Mouse (Mus musculus) kidney, postnatal 4 days (tissue): Measurements from ENCODE around the gene L3mbtl2.
A peak's percentile ranks its signal among the peaks of the same experiment; 100 is the strongest.

Experiments
- DNase-seq, 2 experiments: peaks; one replicate each; pipeline ENCODE4 v3.0.0; 2021; ENCODE audit warnings: mixed read lengths in 2 of 2

Gene L3mbtl2

DNA sequence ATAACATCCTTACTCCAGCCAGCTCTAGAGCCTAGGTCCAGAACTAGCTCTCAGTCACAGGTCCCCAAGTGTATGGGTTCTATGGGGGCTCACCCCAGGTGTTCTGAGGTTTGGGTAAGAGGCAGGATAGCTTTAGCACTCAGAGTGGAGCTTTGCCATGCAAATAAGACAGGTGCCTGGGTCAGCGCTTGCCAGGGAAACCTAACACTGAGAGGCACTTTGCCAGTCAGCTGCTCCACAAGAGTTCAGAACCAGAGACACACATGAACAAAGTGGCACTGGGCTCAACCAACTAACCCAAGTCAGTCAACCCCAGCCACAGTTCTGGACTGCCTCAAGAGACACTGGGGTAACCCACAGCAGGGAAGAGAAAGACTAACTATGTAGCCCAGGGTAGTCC lies 46.0 kb downstream of the L3mbtl2 start:
- DNase-seq = no peak

DNA sequence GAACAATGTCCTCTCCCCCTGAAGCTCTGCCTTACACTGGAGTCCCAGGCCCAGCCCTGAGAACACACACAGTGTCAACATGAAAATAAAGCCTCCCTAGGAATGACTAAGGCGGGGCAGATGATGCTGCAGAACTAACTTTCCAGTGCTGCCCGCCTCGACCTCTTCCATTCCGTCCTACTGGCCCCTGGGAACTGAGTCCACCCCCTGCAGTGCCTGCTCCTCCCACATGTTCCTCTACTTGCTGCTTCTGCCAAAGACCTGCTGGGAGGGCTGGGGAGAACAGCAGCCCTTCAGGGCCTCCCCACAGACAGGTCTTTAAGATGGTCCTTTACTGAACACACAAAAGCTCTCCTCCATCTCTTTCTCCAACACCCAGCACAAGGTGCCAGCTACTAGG lies 47.1 kb downstream of the L3mbtl2 start:
- DNase-seq = no peak

DNA sequence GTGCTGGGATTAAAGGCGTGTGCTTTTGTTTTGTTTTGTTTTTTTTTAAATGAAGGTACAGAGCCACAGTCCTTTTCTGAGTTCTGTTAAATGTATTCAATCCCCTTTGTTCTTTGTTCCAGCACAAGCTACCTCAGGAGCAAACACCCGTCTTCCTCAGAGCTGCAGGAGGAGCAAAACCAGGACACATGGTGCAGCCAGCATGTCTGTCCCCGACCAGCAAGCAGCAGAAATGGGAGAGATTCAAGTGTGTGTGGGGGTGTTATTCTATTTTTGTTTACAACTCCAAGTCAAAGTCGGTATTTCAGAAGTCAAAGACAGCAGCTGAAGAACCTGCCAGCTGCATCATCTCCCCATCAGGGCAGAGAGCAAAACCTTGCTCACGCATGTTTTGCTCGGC lies 50.1 kb downstream of the L3mbtl2 start:
- DNase-seq = no peak

- DNase-seq = no peak
Observed at GRCm38 (mm10) chr15:81718336-81719138, 54.8 kb downstream of the L3mbtl2 start.

- no peak for DNase-seq
Observed at GRCm38 (mm10) chr15:81719139-81719531, 55.4 kb downstream of the L3mbtl2 start.

DNA sequence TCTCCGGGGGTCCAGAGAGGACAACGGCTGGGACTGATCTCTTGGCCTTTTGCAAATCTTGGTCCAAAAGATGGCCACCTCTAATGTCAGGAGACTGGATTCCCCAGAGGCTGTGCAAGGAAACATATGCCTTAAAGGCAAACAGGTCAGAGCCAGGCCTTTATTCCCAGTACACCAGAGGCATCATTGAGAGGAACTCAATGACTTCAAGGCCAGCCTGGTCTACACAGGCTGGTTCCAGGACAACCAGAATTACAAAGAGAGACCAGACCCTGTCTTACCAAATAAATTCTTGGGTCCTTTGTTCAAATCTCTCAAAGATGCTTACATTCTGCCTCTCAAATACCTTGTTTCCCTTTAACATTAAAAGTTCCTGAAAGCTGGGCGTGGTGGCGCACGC lies 58.7 kb downstream of the L3mbtl2 start:
- DNase-seq = no peak

GRCm38 (mm10) chr15:81723653-81724052 lies 60.0 kb downstream of the L3mbtl2 start:
- no peak for DNase-seq

- no peak for DNase-seq
Observed at GRCm38 (mm10) chr15:81725965-81726364, 62.3 kb downstream of the L3mbtl2 start.

DNA sequence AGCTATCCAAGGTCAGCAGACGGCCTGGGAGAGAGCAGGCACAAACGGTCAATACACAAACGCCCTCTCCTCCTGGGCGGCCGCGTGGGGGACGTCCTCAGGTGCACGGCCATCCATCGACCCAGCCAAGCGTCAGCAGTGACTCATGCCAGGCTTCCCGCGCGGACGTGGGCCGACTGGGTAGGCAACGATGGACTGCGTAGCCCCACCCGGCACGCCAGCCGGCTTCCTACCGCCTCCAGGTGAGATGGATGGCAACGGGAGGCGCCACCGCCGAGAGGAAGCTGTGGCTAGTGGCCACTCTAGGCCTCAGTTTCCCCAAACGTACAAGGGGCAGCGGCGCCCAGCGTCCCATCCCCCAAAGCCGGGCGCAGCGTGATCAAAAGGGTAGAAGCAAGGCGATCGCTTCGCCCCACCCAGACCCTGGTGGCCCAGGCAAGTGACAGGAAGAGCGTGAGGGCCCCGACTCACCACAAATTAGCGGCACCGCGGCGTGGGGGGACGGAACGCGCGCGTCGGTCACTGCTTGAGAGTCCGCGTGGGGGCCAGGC lies 65.6 kb downstream of the L3mbtl2 start:
- DNase-seq = peak; percentile 39 to 57

DNA sequence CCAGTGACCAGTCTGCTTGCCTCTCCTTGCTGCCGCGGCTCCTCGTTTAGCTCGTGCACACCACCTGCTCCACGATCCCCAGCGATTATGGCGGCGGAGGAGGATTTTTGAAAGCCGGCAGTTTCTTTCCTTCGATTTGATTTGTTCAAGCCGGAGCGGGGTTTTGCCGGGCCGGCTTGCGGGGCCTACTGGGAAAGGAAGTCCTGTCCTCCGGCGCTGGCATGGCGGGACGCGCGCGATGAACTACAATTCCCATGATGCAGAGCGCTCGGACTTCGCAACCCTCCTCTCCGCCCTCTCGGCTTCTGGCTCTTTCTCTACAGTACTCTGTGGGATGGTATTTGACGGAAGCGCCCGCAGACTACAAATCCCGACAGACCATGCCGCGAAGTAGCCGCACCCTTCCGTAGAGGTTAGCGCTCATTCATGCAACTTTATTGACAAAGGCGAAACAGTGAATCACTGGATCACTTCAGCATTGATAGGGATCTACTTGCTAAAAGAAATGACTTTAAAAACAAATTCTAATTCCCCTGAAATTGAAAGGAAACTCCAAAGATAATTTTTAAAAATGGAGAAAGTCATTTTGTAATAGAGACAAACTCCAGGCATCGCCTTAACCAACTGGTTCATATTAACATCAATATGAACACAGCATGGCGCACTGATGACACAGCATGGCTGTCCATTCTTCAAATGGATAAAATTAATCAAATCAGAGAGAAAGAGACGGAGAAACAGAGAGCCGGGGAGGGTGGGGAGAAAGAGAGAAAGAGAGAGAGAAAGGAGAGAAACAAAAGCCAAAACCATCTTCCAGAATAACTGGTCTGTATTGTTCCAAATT lies 66.3 kb downstream of the L3mbtl2 start:
- peak; percentile 97 to 98 for DNase-seq

GRCm38 (mm10) chr15:81735075-81735474 lies 71.4 kb downstream of the L3mbtl2 start:
- DNase-seq = no peak
